Mouse (Mus musculus) myocyte (in vitro differentiated cells): ENCODE data around the gene Plekhm3.

ENCODE experiments used
- E2F4 ChIP-seq: IDR thresholded peaks from one replicate; pipeline ENCODE4 v1.6.1; 2011; ENCODE audit warnings: mild to moderate bottlenecking, control low read depth, moderate library complexity; ENCODE audit not compliant: insufficient read depth
- MAX ChIP-seq: IDR thresholded peaks from one replicate; pipeline ENCODE4 v1.6.1; 2011; ENCODE audit warnings: low read depth, mild to moderate bottlenecking, control low read depth
- MYOG ChIP-seq, 3 experiments: IDR thresholded peaks; one replicate each; pipeline ENCODE4 v1.6.1; 2011; ENCODE audit warnings: control low read depth in 2 of 3, low read depth in 2 of 3, mild to moderate bottlenecking in 2 of 3; ENCODE audit not compliant: insufficient read length in 2 of 3, control insufficient read depth in 1 of 3, insufficient read depth in 1 of 3
- POLR2A ChIP-seq: IDR thresholded peaks from one replicate; pipeline ENCODE4 v1.6.1; 2011; ENCODE audit warnings: low read depth, mild to moderate bottlenecking, control low read depth, moderate library complexity; ENCODE audit not compliant: insufficient read length
- POLR2AphosphoS2 ChIP-seq: IDR thresholded peaks from one replicate; pipeline ENCODE4 v1.6.1; 2011; ENCODE audit warnings: low read depth, control low read depth; ENCODE audit not compliant: insufficient read length

DNA sequence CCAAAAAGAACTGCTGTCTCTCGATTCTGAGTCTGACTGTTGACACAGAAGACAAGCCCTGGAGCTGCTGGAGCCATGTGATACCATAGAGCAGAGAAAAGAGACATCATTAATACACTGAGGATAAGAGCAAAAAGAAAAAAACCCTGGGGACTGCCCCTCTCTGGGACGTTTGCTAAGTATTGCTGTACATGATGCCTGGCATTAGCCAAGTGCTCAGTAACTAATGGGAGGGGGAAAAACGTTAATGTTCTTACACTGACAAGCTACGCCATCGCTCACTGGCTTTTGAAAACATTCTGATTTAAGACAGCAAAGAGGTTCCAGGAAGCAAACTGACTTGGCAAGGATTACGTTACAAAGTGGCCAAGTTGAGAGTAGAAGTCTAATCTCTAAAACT lies 26.5 kb downstream of the Plekhm3 start:
- TF ChIP-seq MAX (no peak), E2F4 (no peak), POLR2A (no peak), MYOG (IDR thresholded peaks at IDR 0.05; ENCODE audit: control insufficient read depth in 1 of 3, insufficient read depth in 1 of 3, insufficient read length in 2 of 3, low read depth in 2 of 3) (no peak), POLR2AphosphoS2 (no peak)
